In genomic region chr6:58735090-58735489, GRCm38 (mm10) we compare ENCODE assay signal across 17 mouse cellular contexts.
DNase-seq lines count a peak whose midpoint lies in the region; ATAC-seq and TF ChIP-seq lines count a peak whose summit lies in the region.
"Had no signal": no experiment of that assay in that cellular context is flagged by ENCODE, and none has a peak within 500 bp of the region (broad histone marks: within the 10 kb centered on the region; RNA-seq: fewer than 3 reads in every experiment).

No protein-coding gene starts in this region.

- peak; percentile 8 for DNase-seq in kidney, adult 9 months
- no peak for DNase-seq in kidney, adult 11 months
- DNase-seq in liver, postnatal 0 days, result no peak
- peak; percentile 1 for DNase-seq in brain, embryonic 14.5 days (ENCODE audit: low read depth)
- no peak for DNase-seq in layer of hippocampus, adult 2 months (ENCODE audit: low spot score in 2 of 2)
- DNase-seq: cerebellum, adult 8-10 months; heart, postnatal 4 days; layer of hippocampus, postnatal 36 days; liver, embryonic 13.5 days; thymus, postnatal 36 days had no signal

- 9% methylated on average over 1 of the region's 1 CpGs for WGBS in liver, embryonic 15.5 days (ENCODE audit: insufficient replicate concordance)
- WGBS in liver, postnatal 0 days (ENCODE audit: insufficient replicate concordance), result 37% methylated on average over 1 of the region's 1 CpGs

- peaks cover 5% of the 10 kb centered on the region; the same call in 1 of the 2 replicates for H3K4me1 ChIP-seq in liver, embryonic 15.5 days (replicated peaks)
- H3K4me1 ChIP-seq in liver, postnatal 0 days (ENCODE audit: insufficient read depth), result no peaks in the 10 kb centered on the region
- H3K4me1 ChIP-seq: forebrain, embryonic 15.5 days; midbrain, embryonic 15.5 days had no signal

- H3K27ac ChIP-seq in liver, embryonic 15.5 days (replicated peaks), result no peak overlapping the region
- no peak overlapping the region for H3K27ac ChIP-seq in liver, postnatal 0 days (ENCODE audit: low read depth)
- no peak overlapping the region for H3K27ac ChIP-seq in layer of hippocampus, adult 2 months
- H3K27ac ChIP-seq: forebrain, embryonic 15.5 days; hindbrain, postnatal 0 days; liver, embryonic 13.5 days; macrophage; midbrain, embryonic 15.5 days had no signal

- no peaks in the 10 kb centered on the region for H3K36me3 ChIP-seq in liver, embryonic 15.5 days (replicated peaks)
- H3K36me3 ChIP-seq in liver, postnatal 0 days (replicated peaks; ENCODE audit: insufficient read depth, low read length), result no peaks in the 10 kb centered on the region
- H3K36me3 ChIP-seq: forebrain, embryonic 15.5 days; liver, embryonic 13.5 days; midbrain, embryonic 15.5 days had no signal

- TF ChIP-seq POLR2A in brain, embryonic 14.5 days (IDR thresholded peaks at IDR 0.05; ENCODE audit: borderline replicate concordance, extremely low read depth, insufficient read depth, insufficient read length, poor library complexity, severe bottlenecking), result no peak

- no peak overlapping the region for H3K9ac ChIP-seq in liver, embryonic 15.5 days
- H3K9ac ChIP-seq in liver, postnatal 0 days (replicated peaks), result no peak overlapping the region
- H3K9ac ChIP-seq: forebrain, embryonic 15.5 days; liver, embryonic 13.5 days; midbrain, embryonic 15.5 days had no signal

- TF ChIP-seq EP300 in liver, postnatal 0 days (IDR thresholded peaks at IDR 0.05; ENCODE audit: low read depth), result no peak; the same call in 1 of the 2 replicates

- no peak overlapping the region for H3K4me2 ChIP-seq in liver, embryonic 15.5 days
- no peak overlapping the region for H3K4me2 ChIP-seq in liver, postnatal 0 days (ENCODE audit: low read depth, low read length)
- H3K4me2 ChIP-seq: forebrain, embryonic 15.5 days; liver, embryonic 13.5 days; midbrain, embryonic 15.5 days had no signal

- no peaks in the 10 kb centered on the region for H3K27me3 ChIP-seq in liver, embryonic 15.5 days
- H3K27me3 ChIP-seq in liver, postnatal 0 days (ENCODE audit: insufficient read depth, low read length), result no peaks in the 10 kb centered on the region
- H3K27me3 ChIP-seq: forebrain, embryonic 15.5 days; liver, embryonic 13.5 days; midbrain, embryonic 15.5 days had no signal

- ATAC-seq in liver, embryonic 15.5 days (ENCODE audit: insufficient read depth), result peak; percentile 22; the same call in 1 of the 2 replicates
- ATAC-seq in liver, postnatal 0 days, result no peak
- peak; percentile 47; the same call in 1 of the 2 replicates for ATAC-seq in megakaryocyte, adult 5-6 weeks (ENCODE audit: poor library complexity, severe bottlenecking)
- no peak for ATAC-seq in activated CD4-positive, CD25-positive, alpha-beta regulatory T cell, adult 4 months
- ATAC-seq: forebrain, embryonic 15.5 days; hindbrain, postnatal 0 days; midbrain, embryonic 15.5 days had no signal

- H3K9me3 ChIP-seq in liver, embryonic 15.5 days (replicated peaks), result no peaks in the 10 kb centered on the region
- H3K9me3 ChIP-seq in liver, postnatal 0 days (ENCODE audit: low read length), result no peaks in the 10 kb centered on the region
- H3K9me3 ChIP-seq: forebrain, embryonic 15.5 days; liver, embryonic 13.5 days; midbrain, embryonic 15.5 days had no signal

- no peak for TF ChIP-seq CTCF in liver, postnatal 0 days (IDR thresholded peaks at IDR 0.05; ENCODE audit: low read depth)
- TF ChIP-seq CTCF in brain, embryonic 14.5 days (IDR thresholded peaks at IDR 0.05; ENCODE audit: borderline replicate concordance, extremely low read depth, insufficient read depth, insufficient read length), result no peak
- no peak for TF ChIP-seq CTCF in layer of hippocampus, adult 2 months (conservative IDR thresholded peaks at IDR 0.05)

- H3K4me3 ChIP-seq in liver, embryonic 15.5 days (replicated peaks), result no peak overlapping the region
- no peak overlapping the region for H3K4me3 ChIP-seq in liver, postnatal 0 days (ENCODE audit: low read depth, low read length)
- H3K4me3 ChIP-seq in layer of hippocampus, adult 2 months, result no peak overlapping the region
- H3K4me3 ChIP-seq: forebrain, embryonic 15.5 days; liver, embryonic 13.5 days; midbrain, embryonic 15.5 days had no signal

Comparison
In these comparisons a context has a peak if more than half of its experiments do, and no peak if none do; other contexts are left out.
1. DNase-seq: peak in kidney, adult 9 months (single experiment) and brain, embryonic 14.5 days (single experiment); none in kidney, adult 11 months (single experiment), liver, postnatal 0 days (single experiment) and layer of hippocampus, adult 2 months (0 of 2).
2. ATAC-seq: peak in liver, embryonic 15.5 days (single experiment) and megakaryocyte, adult 5-6 weeks (single experiment); none in liver, postnatal 0 days (single experiment) and activated CD4-positive, CD25-positive, alpha-beta regulatory T cell, adult 4 months (single experiment).